Mouse (Mus musculus) A20 (cell line): ENCODE data around the gene Tk1.
A peak's percentile ranks its signal among the peaks of the same experiment; 100 is the strongest.

Experiments
- DNase-seq: peaks from one replicate; pipeline ENCODE4 v3.0.0-alpha.2; 2011; ENCODE audit warnings: low read depth, low spot score

Tk1 gene

GRCm38 (mm10) chr11:117823411-117823810, 2.5 kb downstream of the Tk1 start:
- DNase-seq: no peak

DNA sequence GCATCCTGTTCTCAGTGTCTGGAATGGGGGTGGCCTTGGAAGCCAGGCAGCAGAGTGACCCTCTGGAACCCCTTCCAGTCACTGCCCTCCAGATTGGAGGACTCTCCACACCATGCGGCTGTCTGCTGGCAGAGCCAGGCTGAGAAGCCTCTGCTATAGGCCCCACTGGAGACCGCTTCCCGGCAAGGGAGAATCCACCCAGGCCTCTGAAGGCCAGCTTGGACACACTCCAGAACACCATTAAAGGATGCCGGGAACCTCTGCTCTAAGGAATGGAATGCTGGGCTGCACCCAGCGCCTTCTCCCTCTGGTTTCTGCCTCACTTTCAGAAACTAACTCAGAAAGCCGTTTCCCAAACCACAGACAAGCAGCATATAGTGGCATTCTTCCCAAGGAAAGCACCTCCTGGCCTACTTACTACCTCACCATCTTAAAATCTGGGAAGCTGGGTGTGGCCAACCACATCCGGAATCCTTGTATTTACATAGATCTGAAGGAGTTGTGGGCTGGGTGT, 3.1 kb downstream of the Tk1 start:
- DNase-seq: no peak

DNA sequence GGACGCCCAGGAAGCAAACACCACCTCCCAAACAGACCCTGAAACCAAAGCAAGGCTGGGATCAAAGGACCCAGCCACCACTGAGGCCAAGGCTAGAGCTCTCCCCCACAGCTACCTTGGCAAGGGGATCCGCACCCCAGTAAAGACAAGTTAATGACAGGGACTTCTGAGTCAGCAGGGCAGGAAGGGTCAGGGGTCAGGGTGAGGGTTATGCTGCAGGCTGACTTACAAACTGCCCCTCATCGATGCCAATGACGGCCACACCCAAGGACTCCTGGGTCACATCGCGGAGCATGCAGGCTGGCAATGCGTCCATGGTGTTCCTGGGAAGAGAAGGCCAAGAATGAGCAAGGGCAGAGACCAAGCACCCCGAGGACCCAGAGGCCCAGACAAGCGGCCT, 4.0 kb downstream of the Tk1 start:
- DNase-seq: no peak

GRCm38 (mm10) chr11:117820173-117820572, 5.7 kb downstream of the Tk1 start:
- DNase-seq: no peak

DNA sequence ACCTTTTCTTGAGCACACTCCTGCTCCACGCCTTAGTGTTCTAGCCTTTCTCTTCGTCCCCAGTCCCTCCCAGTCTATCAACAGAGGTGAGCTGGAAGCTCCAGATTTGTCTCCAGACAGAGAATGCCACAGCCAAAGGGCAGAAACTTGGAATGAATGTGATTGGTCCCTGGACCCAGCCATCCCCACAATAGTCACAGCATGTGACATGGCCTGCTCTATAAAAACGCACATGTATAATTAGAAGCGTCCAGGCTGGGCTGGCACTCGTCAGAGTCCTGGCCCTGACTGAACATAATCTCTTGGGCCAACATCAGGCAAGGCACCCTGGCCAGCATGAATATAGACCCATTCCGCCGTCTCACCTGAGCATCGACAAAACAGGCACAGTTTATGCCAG, 6.8 kb downstream of the Tk1 start:
- no peak for DNase-seq

DNA sequence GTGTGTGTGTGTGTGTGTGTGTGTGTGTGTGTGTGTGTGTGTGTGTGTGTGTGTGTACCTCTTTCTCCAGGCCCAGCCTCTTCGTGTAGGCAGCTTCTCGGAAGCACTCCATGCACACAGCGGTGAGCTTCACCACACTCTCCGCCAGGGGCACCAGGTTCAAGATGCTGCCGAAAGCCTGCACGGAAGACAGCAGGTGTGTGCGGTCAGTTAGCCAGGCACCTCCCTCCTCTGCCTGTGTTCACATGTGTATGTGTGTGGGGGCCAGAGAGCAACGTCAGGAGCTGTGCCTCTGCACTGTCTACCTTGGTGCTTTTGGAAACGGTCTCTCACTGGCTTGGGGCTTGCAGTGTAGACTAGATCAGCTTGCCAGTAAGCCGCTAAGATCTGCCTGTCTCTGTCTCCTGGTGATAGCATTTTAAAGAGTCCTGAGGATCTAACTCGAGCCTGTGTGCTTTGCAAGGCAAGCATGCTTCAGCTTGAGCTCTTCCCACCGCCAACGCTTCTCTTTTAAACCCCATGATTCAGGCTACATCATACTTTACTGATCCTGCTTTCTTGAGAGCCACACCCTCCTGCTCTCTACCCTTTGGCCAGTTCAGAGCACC, 9.4 kb downstream of the Tk1 start:
- peak; percentile 28 for DNase-seq

- peak; percentile 24 for DNase-seq
These were observed 10.0 kb downstream of the Tk1 start for GRCm38 (mm10) chr11:117815850-117816249.

GRCm38 (mm10) chr11:117814704-117815366, 11.1 kb downstream of the Tk1 start:
- DNase-seq: peak; percentile 10

- no peak for DNase-seq
These were observed 12.0 kb downstream of the Tk1 start for GRCm38 (mm10) chr11:117813867-117814266.

- peak; percentile 93 for DNase-seq
These were observed 15.4 kb downstream of the Tk1 start for GRCm38 (mm10) chr11:117810401-117811046.

GRCm38 (mm10) chr11:117809407-117810311, 16.2 kb downstream of the Tk1 start, which contains the start of the genes Gm20708 and Syngr2:
TSS of gene Gm20708 (plus strand) at chr11:117809668.
TSS of gene Syngr2 (plus strand) at chr11:117809668.
- peak; percentile 87 for DNase-seq

GRCm38 (mm10) chr11:117806781-117807180, 19.1 kb downstream of the Tk1 start:
- DNase-seq: no peak

DNA sequence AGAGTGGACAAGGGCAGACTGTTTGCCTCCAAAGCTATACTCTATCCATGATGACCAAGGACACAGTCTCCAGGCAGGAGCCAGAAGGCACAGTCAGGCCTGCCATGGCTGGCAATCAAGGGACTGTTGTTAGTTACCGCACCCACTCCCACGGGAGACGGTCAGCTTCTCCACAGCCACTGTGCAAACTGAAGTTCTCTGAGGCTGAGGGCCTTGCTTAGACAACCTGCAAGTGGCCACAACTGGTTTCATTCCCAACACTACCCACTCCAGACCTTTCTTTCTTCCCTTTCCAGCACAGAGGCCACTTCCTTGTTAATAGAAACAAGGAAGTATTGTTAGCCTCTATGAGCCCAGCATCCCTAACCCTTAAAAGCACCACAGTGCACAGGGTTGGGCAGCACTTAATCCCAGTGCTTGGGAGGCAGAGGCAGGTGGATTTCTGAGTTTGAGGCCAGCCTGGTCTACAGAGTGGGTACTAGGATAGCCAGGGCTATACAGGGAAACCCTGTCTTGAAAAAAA, 22.7 kb downstream of the Tk1 start:
- DNase-seq: no peak

DNA sequence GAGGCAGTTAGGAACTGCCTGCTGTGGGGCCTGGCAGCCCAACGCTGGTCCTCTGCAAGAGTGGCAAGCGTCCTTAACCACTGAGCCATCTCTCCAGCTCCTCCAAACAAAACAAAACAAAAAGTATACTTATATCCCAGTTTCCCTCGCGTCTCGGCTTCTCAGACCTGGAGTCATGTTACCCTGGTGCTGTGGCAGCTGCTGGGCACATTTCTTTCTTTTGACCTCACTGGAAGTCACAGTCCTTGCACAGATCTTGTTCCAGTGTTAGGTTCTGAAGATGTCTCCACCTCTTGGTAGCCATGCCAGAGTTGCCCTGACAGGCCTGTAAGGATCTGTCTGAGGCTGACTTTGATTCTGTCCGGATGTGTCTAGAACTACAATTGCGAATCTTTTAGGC, 24.2 kb downstream of the Tk1 start:
- DNase-seq: no peak

- DNase-seq: peak; percentile 63
These were observed 25.9 kb downstream of the Tk1 start for GRCm38 (mm10) chr11:117800038-117800437.

DNA sequence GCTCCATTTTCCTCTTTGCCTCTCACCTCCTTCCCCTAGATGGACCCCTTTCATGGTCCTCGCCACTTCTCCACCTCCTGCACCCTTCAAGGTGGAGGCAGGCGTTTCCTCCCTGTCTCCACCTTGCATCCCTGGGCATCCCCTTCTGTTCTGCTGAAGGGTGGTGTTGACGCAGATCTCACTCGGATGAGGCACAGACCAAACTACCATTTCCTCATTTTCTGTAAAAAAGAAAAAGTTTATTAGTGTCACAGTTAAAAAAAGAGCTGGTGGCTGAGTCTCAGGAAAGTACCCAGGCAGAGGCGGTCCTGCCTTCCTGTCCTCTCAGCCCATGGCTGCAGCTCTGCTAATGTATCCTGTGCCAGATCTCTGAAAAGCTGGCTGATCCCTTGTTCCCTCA, 26.7 kb downstream of the Tk1 start:
- peak; percentile 89 for DNase-seq

- peak; percentile 93 for DNase-seq
These were observed 27.7 kb downstream of the Tk1 start for GRCm38 (mm10) chr11:117798160-117798541.

GRCm38 (mm10) chr11:117797511-117798159, 28.3 kb downstream of the Tk1 start, which contains the start of gene 6030468B19Rik:
TSS of gene 6030468B19Rik (plus strand) at chr11:117797660.
- DNase-seq: peak; percentile 78

DNA sequence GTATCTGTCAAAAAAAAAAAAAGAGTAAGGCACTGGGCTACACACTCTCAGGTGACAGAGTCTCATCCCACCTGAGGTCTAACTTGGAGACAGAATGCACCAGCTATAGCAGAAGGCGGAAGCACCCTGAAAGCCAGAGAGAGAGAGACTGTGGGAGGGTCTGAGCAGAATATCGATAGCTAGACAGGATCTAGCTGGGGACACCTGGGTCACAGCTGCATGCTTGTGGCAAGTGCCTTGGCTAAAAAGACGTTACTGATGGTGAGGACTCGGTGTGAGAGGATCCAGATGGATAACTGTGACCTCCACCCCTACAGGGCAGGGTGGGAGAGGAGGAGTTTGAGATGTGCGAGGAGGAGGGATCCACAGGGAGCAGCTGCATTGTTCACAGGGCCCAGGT, 28.9 kb downstream of the Tk1 start:
- DNase-seq: peak; percentile 91

DNA sequence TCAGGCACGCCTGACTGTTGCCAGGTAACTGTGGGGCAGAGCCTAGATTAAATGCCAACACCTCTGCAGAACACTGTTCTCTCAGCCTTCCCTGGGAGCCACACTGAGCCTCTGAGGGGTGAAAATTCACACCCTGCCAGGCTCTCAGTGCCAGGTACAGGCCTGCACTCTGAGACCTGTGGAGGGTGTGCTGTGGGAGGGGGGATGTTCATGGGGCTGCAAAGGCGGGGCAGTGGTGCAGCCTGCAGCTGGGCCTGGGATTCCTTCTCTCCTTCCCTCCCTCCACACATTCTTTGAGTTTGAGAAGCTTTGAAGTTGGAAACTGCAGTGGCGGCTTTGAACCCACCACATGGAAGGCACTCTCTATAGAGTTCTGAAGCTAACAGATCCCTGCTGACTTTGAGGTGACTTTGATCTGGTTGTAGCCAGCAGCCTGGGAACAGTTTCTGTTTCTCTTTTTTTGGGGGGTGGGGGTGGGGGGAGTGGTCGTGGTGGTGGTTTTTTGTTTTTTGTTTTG, 31.8 kb downstream of the Tk1 start:
- DNase-seq: no peak
